Mouse (Mus musculus) urinary bladder, adult 2 months (tissue): ENCODE data around the gene Ostc. TPM values are rescaled to one million over a fixed set of nuclear protein-coding genes. Genes with fewer than 3 reads are reported as not detected.

Source experiments
- DNase-seq: peaks from one replicate; pipeline ENCODE4 v3.0.0; 2022; ENCODE audit warnings: low spot score
- polyA plus RNA-seq: library from polyadenylated mRNA; depleted of rRNA; stranded (reverse); fragments of >200 nt; gene quantifications from 2 replicates; pipeline ENCODE4 v1.2.3, GENCODE M21; 2012; rRNA removed

The Ostc gene
- 89.6 and 103 TPM in 2 replicates for polyA plus RNA-seq

DNA sequence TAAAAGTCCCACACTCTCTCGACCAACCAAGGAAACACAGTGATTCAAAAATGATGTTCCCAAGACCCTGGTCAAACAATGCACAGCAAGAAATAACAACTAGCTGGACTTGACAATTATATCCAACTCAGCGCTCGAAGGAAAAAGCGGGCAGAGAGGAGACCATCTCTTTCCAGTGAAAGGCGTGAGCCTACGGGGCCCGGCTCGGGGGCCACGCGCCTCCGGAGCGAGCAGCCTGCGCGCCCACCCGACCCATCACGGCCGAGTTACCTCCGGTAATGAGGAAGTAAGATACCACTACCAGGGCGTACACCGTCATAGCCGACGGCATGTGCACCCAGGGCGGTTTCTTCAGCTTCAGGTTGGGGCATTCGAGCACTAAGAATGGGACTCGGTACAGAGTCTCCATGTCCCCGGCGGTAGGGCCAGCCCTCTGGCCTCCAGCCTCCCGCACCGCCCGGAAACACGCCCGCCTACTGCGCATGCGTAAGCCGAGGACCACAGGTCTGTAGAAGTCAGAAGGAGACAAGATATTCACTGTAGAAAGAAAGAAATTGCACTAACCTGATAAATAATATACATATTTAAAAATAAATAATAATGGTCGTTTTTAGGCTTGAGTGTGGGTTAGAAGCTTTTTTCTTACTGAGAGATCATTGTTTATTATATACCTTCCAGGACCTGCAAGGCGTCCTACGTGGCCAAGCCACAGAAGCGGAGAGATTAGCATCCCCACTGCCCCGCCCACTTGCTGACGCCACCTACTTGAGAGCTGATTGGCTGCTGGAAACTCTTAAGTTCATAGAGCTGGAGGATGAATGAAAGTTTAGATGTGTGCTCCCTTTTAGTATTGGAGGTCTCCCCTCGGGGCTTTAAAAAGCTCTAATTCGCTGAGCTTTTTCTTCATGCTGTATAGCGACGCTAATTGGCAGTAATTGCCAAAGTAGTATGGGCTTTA, at the start of gene Ostc:
Ostc (minus strand) TSS at position 478 of the 958 bp plus-strand sequence.
- peak; percentile 80 for DNase-seq

DNA sequence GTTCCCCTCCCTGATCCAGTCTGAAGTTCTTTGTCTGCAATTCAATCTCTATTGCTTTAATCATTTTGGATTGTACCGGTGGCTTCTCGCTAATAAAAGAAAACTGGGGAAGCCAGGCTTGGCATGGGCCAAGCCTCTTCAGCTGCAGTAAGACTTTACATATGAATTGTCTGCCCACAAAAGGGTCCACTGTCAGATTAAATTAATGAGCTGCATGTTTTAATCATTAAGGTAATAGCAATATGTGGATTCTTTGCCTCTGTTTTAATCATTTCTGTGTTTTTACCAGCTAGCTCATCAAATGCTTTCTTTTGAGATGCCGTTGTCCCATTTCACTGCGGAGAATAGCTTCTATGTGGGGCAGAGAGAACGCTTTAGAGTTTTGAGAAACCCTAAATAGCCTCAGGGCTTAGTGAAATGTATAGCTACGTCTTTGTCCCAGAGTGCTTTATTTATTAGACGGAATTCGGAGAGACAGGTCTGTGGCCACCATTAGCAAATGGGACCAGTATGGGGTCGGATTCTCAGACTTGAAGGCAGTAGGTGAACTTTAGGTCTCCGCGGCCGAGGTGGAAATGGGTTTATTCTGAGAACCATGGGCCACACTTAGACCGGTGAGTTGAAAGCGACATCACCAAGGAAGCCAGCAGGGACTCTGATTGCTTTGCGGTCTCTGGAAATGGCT, 49.1 kb upstream of the Ostc start:
- no peak for DNase-seq

DNA sequence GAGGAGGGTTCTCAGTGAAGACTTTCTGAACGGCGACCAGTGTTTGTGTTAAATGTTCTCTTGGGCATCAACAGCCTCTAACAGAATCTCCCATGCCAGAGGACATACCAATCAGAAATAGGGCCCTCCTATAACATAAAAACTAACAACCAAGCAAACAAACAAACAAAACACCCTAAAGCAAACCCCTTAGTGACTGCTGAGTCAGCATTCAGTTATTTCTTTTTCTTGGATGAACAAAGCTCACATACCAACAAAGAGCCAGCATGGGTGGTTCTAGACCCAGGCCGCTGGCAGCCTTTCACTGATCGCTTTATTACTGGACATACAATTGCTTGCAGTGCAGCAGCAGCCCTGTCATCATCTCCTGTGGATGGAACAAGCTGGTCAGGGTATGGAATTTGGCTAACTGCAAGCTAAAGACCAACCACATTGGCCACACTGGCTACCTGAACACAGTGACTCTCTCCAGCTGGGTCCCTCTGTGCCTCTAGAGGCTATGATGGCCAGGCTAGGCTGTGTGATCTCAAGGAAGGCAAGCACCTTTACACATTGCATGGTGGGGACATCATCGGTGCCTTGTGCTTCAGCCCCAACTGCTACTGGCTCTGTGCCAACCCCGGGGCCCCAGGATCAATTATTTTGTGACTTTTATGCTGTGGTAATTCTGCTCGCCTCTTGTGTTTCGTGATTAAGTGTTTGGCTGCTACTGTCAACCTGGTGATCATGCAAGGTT, 48.0 kb upstream of the Ostc start:
- no peak for DNase-seq

DNA sequence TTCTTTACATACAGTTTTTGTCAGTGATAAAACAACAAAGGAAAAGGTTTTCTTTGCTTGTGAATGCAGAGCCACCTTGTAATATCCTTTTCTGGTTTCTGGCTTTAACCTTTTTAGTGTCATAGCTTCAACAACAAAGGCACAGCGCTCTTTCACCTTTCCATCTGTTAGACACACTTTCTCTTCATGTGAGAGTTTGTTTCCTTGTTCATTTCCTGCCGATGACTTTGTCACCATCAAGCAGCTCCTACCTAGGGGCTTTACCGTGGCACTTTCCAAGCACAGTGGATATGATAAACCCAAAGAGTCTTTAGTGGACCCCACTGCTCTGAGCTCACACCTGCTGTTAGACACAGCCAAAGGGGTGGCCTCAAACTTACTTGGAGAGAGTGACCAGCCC, 40.0 kb upstream of the Ostc start:
- no peak for DNase-seq

DNA sequence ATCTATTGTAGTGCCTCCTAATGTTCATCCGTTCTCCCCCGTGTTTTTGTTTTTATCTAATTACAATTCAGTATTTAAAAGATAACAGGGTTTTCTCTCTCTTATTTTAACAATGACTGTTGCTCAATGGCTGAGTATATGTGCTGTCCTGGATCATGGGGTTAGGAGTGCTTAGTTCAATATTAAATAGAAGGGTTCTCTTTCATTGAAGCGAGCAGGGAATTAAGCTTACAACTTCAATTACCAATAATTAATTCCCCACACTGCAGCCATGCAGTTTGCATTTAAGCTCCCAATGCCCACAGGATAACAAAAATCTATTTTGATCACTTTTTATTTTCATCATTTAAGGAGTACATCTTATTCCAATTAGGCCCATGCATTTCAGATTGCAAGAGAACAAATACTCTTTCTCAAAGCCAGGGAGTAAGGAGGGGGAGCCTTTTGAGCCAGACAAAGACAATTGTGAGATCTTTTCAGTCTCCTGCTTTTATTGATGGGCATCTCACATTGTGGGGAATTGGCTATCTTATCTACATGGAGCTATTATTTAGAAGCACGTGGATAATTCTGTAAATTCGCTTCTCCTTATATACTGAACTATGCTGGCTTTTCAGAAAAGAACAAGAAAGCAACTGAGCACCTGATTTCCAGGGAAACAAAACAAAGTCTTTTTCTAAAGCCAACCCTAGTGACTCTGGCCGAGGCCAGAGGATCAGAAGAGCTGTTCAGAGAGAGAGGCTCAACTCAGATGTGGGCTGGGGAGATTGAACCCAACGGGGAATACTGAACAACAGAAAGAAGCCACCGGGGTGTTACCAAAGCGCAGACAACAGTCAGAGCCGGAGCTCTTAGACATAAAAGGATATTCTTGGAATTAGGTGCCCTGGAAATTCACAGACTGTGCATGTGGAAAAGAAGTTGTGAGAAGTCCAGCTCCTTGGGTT, 37.7 kb upstream of the Ostc start:
- no peak for DNase-seq

DNA sequence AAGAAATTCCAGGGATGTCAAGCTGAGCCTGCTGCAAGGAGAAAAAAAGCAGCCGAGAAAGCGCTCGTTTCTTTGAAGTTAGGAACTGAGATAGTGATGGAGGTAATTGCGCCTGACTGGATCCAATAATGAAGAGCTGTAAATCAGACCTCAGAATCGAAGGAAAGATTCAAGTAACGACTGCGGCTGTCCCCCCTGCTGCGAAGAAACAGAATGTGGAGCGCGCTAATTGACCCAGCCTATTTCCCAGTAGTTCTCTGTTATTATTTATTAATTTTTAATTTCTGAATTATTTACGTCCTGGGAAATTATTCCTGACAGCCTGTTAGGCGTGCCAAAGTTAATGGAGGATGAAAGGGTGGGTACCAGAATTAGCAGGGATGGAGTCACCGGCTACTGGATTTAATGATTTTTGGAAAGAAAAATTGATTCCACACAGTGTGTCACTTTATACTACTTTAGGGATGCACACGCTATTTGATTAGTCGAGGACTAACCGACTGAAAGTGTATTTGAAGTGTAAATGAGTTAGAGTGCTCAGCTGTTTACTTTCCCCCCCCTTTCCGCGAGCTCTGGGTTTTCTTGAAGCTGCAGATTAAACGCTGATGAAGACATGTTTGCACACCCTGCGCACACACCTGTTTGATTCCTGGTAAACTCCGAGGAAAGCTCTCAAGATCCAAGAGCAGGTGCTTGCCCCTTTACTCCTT, 28.6 kb upstream of the Ostc start:
- DNase-seq, result no peak

DNA sequence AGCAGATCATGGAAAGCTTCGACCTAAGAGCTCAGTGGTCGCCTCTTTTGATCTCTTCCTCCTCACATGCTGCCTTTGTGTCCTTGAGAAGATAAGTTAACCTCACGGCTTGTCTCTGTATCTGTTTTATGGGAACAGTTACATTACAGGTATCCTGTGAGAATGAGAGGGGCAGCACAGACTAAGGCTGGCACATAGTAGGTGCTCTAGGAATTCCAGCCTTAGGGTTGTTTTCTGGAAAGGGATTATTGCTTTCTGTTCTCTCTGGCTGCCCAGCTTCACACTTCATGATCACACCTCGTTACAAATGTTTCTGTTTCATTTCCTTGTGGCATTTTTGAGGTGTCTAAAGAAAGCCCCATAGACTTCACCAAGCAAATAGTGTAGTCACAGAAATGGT, 27.5 kb upstream of the Ostc start:
- no peak for DNase-seq

DNA sequence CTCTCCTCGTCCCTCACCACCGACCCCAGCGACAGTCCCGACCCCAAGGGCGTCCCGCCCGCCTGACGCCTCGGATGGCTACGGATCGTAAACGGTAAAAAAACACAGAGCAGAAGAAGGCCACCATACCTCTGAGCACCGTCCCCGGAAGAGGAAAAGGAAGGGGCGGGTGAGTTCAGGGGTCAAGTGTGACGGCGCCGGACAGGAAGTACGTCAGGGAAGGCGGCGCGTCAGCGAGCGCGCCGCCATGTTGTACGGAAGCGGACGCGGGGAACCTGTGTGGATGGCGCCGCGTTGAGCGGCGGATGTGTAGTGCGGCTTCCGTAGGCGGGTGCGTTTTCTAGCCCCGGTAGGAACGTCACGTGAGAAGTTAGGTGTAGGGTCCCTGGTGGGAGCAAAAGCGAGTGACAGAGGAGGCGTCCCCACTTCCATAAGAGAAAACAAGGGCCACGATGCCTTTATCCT, 21.0 kb upstream of the Ostc start, which contains the start of gene Rpl34:
Rpl34 (minus strand) TSS at position 210 of the 465 bp plus-strand sequence.
- peak; percentile 86 for DNase-seq

DNA sequence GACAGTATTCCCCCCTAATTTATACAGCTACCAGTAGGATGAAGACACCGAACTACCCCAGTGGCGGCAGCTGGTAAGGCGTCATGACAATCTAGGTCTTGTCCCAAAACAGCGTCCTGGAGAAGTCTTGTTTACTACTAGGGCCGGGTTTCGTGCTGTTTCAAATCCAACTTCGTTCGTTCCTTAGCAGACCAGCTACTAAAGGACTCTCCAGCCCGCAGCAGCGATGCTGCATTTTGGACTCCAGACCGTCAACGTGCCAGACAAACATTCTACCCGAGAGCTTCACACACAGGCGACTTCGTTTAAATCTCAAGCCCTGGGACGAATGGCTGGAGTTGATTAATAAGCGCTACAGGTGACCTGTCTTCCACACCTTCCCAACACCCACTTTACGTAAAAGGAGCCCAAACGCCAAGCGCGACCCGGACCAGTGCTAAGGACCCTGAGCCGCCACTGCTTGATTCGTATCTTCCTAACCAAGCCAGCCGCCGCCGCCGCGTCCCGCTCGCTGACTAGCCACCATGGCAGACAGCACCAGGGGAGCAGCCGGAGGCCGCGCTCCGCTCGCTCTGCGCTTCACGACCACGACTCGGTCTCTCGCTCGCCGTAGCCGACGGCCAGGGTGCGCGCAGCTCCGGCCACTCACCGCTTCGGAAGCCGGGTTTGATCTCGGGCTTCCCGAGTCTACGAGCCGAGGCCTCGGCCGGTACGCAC, 20.4 kb upstream of the Ostc start:
- DNase-seq, result peak; percentile 27

DNA sequence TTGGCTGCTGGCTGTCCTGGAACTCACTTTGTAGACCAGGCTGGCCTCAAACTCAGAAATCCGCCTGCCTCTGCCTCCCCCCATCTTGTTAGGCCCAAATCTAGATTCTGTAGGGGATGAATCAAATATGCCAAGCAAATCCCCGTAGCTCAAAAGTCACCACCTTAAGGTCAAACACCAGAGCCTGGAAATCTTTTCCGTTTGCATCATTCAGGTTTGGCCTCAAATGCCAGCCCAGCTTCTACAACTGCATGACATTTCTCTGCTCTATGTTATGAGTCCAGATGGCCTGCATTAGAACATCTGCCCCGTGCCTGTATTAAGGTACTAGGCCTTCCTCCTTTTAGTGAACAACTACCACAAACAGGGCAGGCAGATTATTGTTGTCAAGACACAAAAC, 18.4 kb upstream of the Ostc start:
- DNase-seq, result no peak

DNA sequence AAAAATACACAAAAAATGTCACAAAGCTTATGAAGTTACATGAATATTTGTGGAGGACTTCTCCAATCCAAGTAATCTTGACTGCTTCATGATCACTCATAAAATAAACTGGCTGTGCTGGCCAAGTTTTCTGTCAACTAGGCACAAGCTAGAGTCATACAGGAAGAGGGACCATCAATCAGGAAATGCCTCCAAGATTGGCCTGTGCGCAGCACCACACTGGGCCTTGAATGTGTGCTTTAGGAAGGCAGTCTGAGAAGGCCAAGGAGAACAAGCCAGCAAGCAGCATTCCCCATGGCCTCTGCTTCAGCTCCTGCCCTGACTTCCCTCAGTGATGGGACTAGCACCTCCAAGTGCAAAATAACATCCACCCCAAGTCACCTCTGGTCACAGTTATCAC, 17.8 kb upstream of the Ostc start:
- no peak for DNase-seq

DNA sequence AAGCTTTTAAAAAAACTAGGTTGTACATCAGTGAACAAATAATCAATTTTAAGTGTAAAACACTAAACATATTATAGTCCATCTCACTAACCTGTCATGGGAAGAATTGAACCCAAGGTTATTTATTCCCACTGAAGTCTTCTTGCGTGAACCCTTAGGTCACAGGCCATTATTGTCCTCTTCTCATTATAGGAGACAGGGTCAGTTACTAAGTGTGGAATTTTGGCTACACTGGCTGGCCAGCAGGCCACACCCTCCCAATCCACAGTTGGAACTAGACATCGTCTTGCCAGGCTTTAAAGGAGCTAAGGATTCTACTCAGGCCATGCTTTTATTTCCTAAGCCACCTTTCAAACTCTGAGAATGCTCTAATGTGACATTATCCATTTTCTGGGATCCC, 16.5 kb upstream of the Ostc start:
- DNase-seq, result no peak

DNA sequence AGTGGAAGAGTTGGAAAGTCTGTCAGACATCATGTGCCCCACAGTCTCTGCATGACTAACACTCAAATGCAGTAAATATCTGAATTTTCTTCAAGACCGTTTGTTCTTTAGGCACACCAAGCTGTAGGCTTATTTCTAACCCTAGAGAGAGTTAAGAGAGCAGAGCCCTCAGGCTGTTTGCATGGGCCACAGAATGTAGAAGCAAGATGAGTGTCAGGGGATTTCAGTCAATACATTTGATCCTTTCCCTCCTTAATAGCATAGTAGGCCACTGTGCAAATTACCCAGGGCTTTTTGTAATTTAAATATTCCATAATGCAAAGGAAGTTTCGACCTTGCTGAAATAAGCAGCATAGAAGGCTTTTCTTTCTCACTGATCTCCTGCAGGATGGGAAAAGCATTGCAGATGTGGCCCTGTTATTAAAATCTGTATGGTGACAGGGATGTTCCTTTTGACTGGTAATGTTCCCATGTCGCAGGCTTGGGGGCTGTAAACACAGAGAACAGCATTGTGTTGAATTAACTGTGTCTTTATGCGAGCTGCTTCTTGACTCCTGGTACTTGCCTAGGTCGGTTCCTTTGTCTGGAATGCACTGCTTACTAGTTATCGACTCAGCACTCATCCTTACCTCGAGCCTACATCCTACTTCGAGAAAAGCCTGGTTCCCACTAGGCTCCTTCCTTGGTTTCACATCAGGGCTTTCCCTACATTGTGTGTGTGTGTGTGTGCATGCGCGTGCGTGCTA, 13.7 kb upstream of the Ostc start:
- no peak for DNase-seq

DNA sequence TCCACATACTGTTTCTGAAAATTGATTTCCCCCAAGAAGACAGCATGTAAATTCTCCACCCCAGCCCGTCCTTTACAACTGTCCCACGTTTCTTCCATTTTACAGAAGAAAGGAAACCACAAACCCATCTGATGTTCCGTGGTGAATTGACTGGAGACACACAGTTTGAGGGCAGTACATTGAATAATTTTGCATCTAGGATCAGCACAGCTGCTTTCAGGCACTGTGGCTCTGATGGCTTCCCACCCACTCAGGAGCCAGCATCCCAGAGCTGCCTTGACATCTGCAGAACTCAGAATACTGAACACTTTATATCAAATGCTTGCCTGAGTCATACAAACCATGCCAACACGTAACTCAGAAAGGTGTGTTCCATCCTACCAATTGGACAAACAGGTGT, 11.0 kb upstream of the Ostc start:
- no peak for DNase-seq

DNA sequence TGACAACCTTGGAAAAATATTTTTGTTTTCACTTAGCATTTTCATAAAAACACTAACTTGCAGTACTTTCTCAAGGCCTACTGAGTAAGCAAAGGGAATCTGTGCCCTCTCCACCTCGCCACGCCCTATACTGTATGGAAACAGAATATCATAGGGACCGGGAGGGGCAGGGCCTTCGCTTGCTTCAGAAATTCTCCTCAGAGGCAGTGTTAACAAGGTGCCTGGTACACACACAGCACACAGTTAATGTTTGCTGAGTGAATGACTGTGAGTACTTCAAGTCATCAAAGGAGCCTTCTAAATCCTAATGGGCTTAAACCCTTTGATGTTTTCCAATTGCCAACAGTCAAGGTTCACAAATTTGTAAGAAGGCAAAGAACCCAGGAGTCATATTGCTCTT, 9.6 kb upstream of the Ostc start:
- no peak for DNase-seq

DNA sequence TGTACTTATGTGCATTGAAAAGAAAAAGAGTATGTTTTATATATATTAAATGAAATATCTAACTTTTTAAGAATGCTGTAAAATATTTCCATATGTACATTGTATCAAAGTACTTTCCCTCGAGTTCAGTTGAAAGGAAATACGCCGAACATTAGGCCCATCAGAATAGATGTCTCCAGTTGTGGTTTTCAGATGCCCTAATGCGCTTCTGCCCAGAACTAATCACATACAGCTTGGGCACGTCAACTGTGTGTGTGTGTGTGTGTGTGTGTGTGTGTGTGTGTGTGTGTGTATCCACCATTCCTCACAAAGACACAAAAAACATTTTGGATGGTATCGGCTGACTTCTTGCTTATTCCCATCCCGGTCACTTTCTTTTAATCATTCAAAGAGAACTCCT, 7.3 kb upstream of the Ostc start:
- no peak for DNase-seq

DNA sequence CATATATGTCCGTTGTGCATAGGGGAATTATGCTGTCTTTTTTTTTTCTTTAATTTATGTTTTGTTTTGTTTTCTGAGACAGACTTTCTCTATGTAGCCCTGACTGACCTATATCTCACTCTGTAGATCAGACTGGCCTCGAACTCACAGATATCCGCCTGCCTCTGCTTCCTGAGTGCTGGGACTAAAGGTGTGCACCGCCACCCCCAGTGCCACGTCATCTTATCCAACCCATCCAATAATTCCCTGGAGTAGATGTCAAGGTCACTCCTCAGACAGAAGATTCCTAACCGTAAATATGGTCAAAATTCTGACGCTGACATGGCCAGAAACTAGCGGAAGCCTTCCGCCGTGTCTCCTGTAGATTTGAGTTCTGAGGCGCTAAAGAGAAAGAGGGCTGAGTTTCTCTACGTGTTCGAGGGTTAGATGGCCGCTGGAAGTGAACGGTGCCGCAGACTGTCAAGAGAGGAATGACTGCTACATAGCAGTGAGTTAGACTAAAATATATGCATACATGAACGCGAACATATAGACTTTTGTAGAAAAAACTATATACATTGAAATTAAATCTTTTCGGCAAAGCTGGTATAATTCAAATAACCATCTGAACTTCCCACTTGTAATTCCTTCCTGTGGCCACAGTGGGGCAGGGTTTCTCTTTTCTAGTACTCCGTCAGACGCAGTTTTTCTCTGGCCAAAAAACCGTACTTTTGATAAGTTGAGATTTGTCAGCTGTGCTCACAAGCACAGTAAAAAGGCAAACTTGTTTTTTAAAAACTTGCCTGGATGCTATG, 5.7 kb upstream of the Ostc start:
- DNase-seq, result no peak

DNA sequence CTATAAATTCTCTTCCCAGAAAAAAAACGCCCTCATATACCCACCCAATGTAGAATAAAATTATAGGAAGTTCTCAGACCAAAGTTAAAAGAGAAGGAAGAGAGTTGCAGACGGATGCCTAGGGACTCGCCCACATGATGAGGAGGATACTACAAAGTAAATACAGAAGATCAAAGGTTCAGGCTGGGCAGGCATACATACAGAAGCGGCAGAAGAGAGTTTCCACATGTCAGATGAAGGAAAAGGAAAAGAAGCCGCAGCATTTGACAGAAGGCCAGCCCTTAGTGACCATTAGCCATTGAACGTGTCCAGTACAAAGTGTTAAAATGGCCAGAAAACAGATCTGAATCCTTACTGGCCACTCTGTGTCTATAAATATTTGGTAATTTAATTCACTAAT, 3.6 kb upstream of the Ostc start:
- no peak for DNase-seq
